Mouse (Mus musculus) embryonic facial prominence, embryonic 13.5 days (tissue): ENCODE results near the gene Clca2. TPM values are rescaled to one million over a fixed set of nuclear protein-coding genes. Genes with fewer than 3 reads are reported as not detected.

ENCODE experiments used
- ATAC-seq: fragments of 200-750 bp; cut with Nextera tagmentation; 2 replicates; pipeline ENCODE4 v1.8.0; 2017; ENCODE audit warnings: low read depth; ENCODE audit not compliant: insufficient number of reproducible peaks, insufficient read depth, low FRiP score, low TSS enrichment
- H3K27ac ChIP-seq: fragments of 300-500 bp; sonication (generic); 2 replicates; pipeline ENCODE4 v1.5.1; 2015; ENCODE audit warnings: moderate library complexity, mild to moderate bottlenecking, inconsistent platforms
- H3K27me3 ChIP-seq: fragments of 300-500 bp; sonication (generic); 2 replicates; pipeline ENCODE4 v1.6.1; 2015; ENCODE audit warnings: mild to moderate bottlenecking, inconsistent platforms
- H3K36me3 ChIP-seq: fragments of 300-500 bp; sonication (generic); 2 replicates; pipeline ENCODE4 v1.6.1; 2015; ENCODE audit warnings: mild to moderate bottlenecking, inconsistent platforms
- H3K4me1 ChIP-seq: fragments of 300-500 bp; sonication (generic); 2 replicates; pipeline ENCODE4 v1.6.1; 2015; ENCODE audit warnings: inconsistent platforms
- H3K4me2 ChIP-seq: fragments of 300-500 bp; sonication (generic); 2 replicates; pipeline ENCODE4 v1.6.1; 2015; ENCODE audit warnings: moderate library complexity, mild to moderate bottlenecking, inconsistent platforms
- H3K4me3 ChIP-seq: fragments of 300-500 bp; sonication (generic); 2 replicates; pipeline ENCODE4 v1.5.1; 2015; ENCODE audit warnings: mild to moderate bottlenecking, inconsistent platforms
- H3K9ac ChIP-seq: fragments of 300-500 bp; sonication (generic); 2 replicates; pipeline ENCODE4 v1.6.1; 2015; ENCODE audit warnings: mild to moderate bottlenecking, inconsistent platforms
- H3K9me3 ChIP-seq: fragments of 300-500 bp; sonication (generic); 2 replicates; pipeline ENCODE4 v1.6.1; 2016; ENCODE audit warnings: inconsistent platforms
- WGBS: fragments of 180-500 bp; shearing (Covaris S2); methylation state at CpG from one replicate; pipeline ENCODE4 v1.1.7; 2015; ENCODE audit warnings: mixed read lengths; 5-methylcytosine and 5-hydroxymethylcytosine counted together
- polyA plus RNA-seq: library from polyadenylated mRNA; unstranded; fragments of >200 nt; fragmentation: Nextera tagmentation; extraction: Ambion mirVana; gene quantifications from 2 replicates; pipeline ENCODE4 v1.2.1, GENCODE M21; 2015

Clca2 gene
- polyA plus RNA-seq, 1 experiment from 2014 or later, result 0.39 TPM

- peak within 1 kb of the TSS; percentile 97 for H3K27ac ChIP-seq
- H3K4me2 ChIP-seq, result peak within 1 kb of the TSS; percentile 62
- H3K9me3 ChIP-seq, result no peaks in the 10 kb centered on the region
- H3K36me3 ChIP-seq, result no peaks in the 10 kb centered on the region
- ATAC-seq, result peak; percentile 99
- peak within 1 kb of the TSS; percentile 75 for H3K4me3 ChIP-seq
- peak within 1 kb of the TSS; percentile 85 for H3K9ac ChIP-seq
- H3K4me1 ChIP-seq, result peaks cover 15% of the 10 kb centered on the region
- no peaks in the 10 kb centered on the region for H3K27me3 ChIP-seq
- under 1% methylated on average over 57 of the region's 57 CpGs for WGBS
These were observed 19.2 kb upstream of the Clca2 start, which contains the start of gene Odf2l for GRCm38 (mm10) chr3:145118254-145119001. Gene Odf2l (plus strand): TSS chr3:145118588.

GRCm38 (mm10) chr3:145117637-145118036 is 18.4 kb upstream of the Clca2 start:
- no peak for ATAC-seq

GRCm38 (mm10) chr3:145115169-145115568 is 15.9 kb upstream of the Clca2 start:
- Histone ChIP-seq H3K4me2 (no peak overlapping the region), H3K4me1 (peaks cover 14% of the 10 kb centered on the region), H3K9me3 (no peaks in the 10 kb centered on the region), H3K27me3 (no peaks in the 10 kb centered on the region), H3K9ac (no peak overlapping the region), H3K36me3 (no peaks in the 10 kb centered on the region), H3K4me3 (no peak overlapping the region), H3K27ac (no peak overlapping the region)
- WGBS, result 91% methylated on average over 2 of the region's 2 CpGs
- ATAC-seq, result no peak

More at GRCm38 (mm10) chr3:145117637-145118036, 18.4 kb upstream of the Clca2 start:
- peak overlapping the region; percentile 97 for H3K27ac ChIP-seq
- H3K4me2 ChIP-seq, result peak overlapping the region; percentile 62
- 84% methylated on average over 10 of the region's 10 CpGs for WGBS
- no peaks in the 10 kb centered on the region for H3K9me3 ChIP-seq
- H3K4me3 ChIP-seq, result peak overlapping the region; percentile 75
- peaks cover 15% of the 10 kb centered on the region for H3K4me1 ChIP-seq
- peak overlapping the region; percentile 85 for H3K9ac ChIP-seq
- H3K27me3 ChIP-seq, result no peaks in the 10 kb centered on the region
- H3K36me3 ChIP-seq, result no peaks in the 10 kb centered on the region

- WGBS, result 71% methylated on average over 5 of the region's 5 CpGs
- Histone ChIP-seq H3K4me3 (no peak overlapping the region), H3K27ac (no peak overlapping the region), H3K4me1 (no peaks in the 10 kb centered on the region), H3K27me3 (no peaks in the 10 kb centered on the region), H3K9ac (no peak overlapping the region), H3K4me2 (no peak overlapping the region), H3K36me3 (no peaks in the 10 kb centered on the region), H3K9me3 (0 out of 2 replicates have a peak, but pooled peaks cover 3% of the 10 kb centered on the region)
- no peak for ATAC-seq
These were observed 6.7 kb upstream of the Clca2 start for GRCm38 (mm10) chr3:145105773-145106504.

- WGBS, result 67% methylated on average over 5 of the region's 5 CpGs
- no peaks in the 10 kb centered on the region for H3K27me3 ChIP-seq
These were observed 6.0 kb upstream of the Clca2 start for GRCm38 (mm10) chr3:145105076-145105772.

DNA sequence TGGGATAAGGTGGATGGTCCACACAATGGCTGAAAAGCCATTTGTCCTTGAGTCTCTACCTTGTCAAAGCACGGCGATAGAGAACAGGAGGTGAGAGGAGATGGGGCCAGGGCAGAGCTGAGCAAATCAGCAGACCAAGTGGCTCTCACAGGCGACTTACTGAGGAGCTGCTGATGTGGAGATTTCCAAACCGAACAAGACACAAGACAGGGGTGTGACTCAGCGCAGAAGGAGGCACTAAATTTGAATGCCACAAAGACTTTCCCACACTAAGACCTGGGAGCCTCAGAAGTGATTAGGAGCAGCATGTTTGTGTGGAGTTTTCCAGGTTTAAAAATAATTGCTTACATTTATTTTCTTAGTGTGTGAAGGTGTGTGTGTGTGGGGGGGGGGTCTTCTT is 4.5 kb upstream of the Clca2 start:
- H3K4me3 ChIP-seq, result no peak overlapping the region
- H3K4me1 ChIP-seq, result no peaks in the 10 kb centered on the region
- WGBS, result 70% methylated on average over 5 of the region's 5 CpGs
- H3K9me3 ChIP-seq, result 0 out of 2 replicates have a peak, but pooled peaks cover 3% of the 10 kb centered on the region
- no peak for ATAC-seq
- H3K9ac ChIP-seq, result no peak overlapping the region
- H3K27me3 ChIP-seq, result no peaks in the 10 kb centered on the region
- no peak overlapping the region for H3K4me2 ChIP-seq
- H3K27ac ChIP-seq, result no peak overlapping the region
- H3K36me3 ChIP-seq, result no peaks in the 10 kb centered on the region

More at GRCm38 (mm10) chr3:145105076-145105772, 6.0 kb upstream of the Clca2 start:
- no peak overlapping the region for H3K4me3 ChIP-seq
- H3K36me3 ChIP-seq, result no peaks in the 10 kb centered on the region
- no peak overlapping the region for H3K4me2 ChIP-seq
- no peak overlapping the region for H3K9ac ChIP-seq
- H3K27ac ChIP-seq, result no peak overlapping the region
- no peaks in the 10 kb centered on the region for H3K4me1 ChIP-seq
- 0 out of 2 replicates have a peak, but pooled peaks cover 3% of the 10 kb centered on the region for H3K9me3 ChIP-seq
- no peak for ATAC-seq

GRCm38 (mm10) chr3:145103321-145103720 is 4.1 kb upstream of the Clca2 start:
- Histone ChIP-seq H3K9ac (no peak overlapping the region), H3K36me3 (no peaks in the 10 kb centered on the region), H3K4me2 (no peak overlapping the region), H3K9me3 (no peaks in the 10 kb centered on the region), H3K4me1 (no peaks in the 10 kb centered on the region), H3K4me3 (no peak overlapping the region), H3K27me3 (no peaks in the 10 kb centered on the region), H3K27ac (no peak overlapping the region)
- 72% methylated on average over 2 of the region's 2 CpGs for WGBS
- no peak for ATAC-seq

DNA sequence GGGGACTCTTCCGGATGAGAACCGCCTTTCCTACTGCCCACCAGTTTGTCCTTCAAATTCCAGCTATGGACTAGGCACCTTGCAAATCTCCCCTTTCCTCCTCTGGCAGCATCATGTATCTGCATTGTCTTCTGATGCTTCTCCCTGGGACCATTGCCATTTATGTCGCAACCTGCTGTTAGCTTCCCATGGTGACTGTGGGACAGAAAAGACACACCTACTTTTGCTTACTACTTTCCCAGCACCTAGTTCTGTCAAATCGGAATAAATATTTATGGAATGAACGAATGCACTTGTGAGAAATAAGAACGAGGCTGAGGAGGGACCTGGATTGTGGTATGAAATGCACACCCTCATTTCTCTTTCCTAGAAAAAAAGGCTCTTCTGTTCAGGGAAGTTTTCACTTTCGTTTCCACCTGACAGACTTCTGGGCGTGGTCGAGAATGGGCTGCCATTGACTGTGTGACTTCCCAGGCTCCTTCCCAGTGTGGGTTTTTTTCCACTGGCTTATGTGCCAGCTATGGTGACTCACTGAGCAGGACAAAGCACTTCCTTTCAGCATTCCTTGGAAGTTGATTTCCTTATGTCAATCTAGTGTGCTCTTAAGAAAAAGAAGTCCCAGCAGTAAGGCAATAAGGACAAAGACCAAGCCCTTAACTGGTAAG is 2.8 kb upstream of the Clca2 start:
- H3K27me3 ChIP-seq, result no peaks in the 10 kb centered on the region
- no peaks in the 10 kb centered on the region for H3K36me3 ChIP-seq
- no peak overlapping the region for H3K9ac ChIP-seq
- 85% methylated on average over 9 of the region's 9 CpGs for WGBS
- H3K4me1 ChIP-seq, result peaks cover 3% of the 10 kb centered on the region; the same call in 1 of the 2 replicates
- no peak overlapping the region for H3K27ac ChIP-seq
- no peak overlapping the region for H3K4me3 ChIP-seq
- H3K4me2 ChIP-seq, result no peak overlapping the region
- no peak for ATAC-seq
- no peaks in the 10 kb centered on the region for H3K9me3 ChIP-seq

DNA sequence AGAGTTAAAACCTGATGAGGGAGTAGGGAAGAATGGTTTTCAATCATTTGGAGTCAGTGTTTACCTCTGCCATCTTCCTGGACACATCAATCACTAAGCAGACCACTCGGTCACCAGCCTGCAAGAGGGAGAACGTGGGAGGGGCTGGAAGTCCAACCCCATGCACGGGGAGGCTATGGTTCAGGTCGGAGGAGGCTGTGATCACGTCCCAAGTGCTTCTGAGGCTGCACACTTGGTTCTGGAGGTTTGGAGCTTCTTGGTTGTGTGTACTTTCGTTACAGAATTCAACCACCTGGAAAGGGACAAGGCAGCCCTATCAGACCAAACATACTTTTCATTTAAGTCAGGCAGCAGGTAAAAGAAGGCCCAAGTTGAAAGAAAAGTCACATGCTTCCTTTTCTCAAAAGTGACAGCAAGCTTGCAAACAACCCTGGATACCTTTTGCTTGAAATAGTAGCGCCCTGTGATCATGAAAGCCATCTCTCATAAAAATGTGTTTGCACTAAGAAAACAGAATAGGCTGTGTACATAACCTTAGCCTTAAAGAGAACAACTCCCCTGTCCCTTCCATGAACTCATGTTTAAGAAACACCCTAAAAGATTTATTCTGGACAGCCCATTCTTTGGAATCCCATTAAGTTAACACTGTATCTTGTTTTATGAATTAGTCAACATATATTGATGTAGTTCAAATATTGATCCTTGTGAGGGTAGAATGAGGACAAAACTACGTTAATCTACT is 11.2 kb downstream of the Clca2 start:
- no peak for ATAC-seq
- H3K27ac ChIP-seq, result no peak overlapping the region
- WGBS, result 76% methylated on average over 8 of the region's 8 CpGs

GRCm38 (mm10) chr3:145086180-145086579 is 13.1 kb downstream of the Clca2 start:
- Histone ChIP-seq H3K4me3 (no peak overlapping the region), H3K9ac (no peak overlapping the region), H3K9me3 (no peaks in the 10 kb centered on the region), H3K27me3 (no peaks in the 10 kb centered on the region), H3K36me3 (no peaks in the 10 kb centered on the region), H3K4me2 (no peak overlapping the region), H3K27ac (no peak overlapping the region), H3K4me1 (no peaks in the 10 kb centered on the region)
- no peak for ATAC-seq
- 91% methylated on average over 14 of the region's 14 CpGs for WGBS

More for the DNA sequence above, 11.2 kb downstream of the Clca2 start:
- H3K27me3 ChIP-seq, result no peaks in the 10 kb centered on the region
- no peak overlapping the region for H3K9ac ChIP-seq
- no peaks in the 10 kb centered on the region for H3K4me1 ChIP-seq
- H3K9me3 ChIP-seq, result no peaks in the 10 kb centered on the region
- no peaks in the 10 kb centered on the region for H3K36me3 ChIP-seq
- H3K4me3 ChIP-seq, result no peak overlapping the region
- H3K4me2 ChIP-seq, result no peak overlapping the region
